Mouse (Mus musculus) bone marrow macrophage, adult 2 months (primary cell): ENCODE measurements at regions not wholly inside any gene's neighbourhood (a gene's known extent, or its start where the extent isn't known, plus 50 kb on each side); places are given as distances from the start of the nearest gene placed in this dataset.

ENCODE experiments used
- H3K27ac ChIP-seq: 2 replicates; pipeline ENCODE4 v1.5.1; 2012; ENCODE audit warnings: low read depth, low read length; ENCODE audit not compliant: insufficient read depth
- H3K4me1 ChIP-seq: 2 replicates; pipeline ENCODE4 v1.6.1; 2012; ENCODE audit warnings: low read length; ENCODE audit not compliant: control insufficient read depth, insufficient read depth
- H3K4me3 ChIP-seq: 2 replicates; pipeline ENCODE4 v1.5.1; 2012; ENCODE audit warnings: mild to moderate bottlenecking, low read length, moderate library complexity; ENCODE audit not compliant: insufficient read depth
- CTCF ChIP-seq: IDR thresholded peaks from 2 replicates; pipeline ENCODE4 v1.5.1; 2012; ENCODE audit warnings: low read depth, mild to moderate bottlenecking, low read length, moderate library complexity
- POLR2A ChIP-seq: IDR thresholded peaks from 2 replicates; pipeline ENCODE4 v1.6.1; 2012; ENCODE audit warnings: mild to moderate bottlenecking, low read depth, low read length, borderline replicate concordance

DNA sequence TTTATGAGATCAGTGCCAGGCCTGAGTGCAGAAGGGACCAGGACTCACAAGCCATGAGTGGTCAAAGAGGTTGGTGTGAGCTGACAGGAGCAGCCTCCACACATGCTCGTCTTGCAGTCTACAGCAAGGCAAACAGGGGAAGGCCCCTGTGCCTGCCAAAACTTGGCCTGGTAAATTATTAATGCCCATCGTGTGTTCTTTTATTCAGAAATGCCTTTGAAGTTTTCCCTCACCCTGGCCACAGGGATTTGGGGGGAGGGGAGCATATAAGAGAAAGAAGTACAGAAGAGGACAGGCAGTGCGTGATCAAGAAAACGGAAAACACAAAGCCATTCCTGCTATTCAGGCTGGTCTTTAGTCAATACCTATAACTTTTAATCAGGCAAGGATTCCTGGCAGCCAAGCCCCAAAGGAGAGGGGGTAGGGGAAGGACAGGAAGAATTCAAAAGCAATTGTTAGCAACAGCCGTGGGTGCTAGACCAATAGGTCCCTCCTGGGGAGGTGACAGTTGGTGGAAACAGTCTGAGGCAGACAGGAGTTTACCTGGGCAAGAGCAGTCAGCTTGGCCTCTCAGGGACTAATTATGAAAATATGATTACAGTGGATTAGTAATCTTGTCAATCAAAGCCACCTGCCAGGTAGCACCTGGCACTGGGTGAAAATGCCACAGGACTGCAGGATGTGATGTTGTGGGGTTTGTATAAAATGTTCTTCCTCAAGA is 357.4 kb upstream of the Rack1 start:
- H3K4me3 ChIP-seq, result no peak overlapping the region
- no peak overlapping the region for H3K27ac ChIP-seq
- TF ChIP-seq POLR2A, result no peak
- no peak for TF ChIP-seq CTCF
- H3K4me1 ChIP-seq, result no peaks in the 10 kb centered on the region

DNA sequence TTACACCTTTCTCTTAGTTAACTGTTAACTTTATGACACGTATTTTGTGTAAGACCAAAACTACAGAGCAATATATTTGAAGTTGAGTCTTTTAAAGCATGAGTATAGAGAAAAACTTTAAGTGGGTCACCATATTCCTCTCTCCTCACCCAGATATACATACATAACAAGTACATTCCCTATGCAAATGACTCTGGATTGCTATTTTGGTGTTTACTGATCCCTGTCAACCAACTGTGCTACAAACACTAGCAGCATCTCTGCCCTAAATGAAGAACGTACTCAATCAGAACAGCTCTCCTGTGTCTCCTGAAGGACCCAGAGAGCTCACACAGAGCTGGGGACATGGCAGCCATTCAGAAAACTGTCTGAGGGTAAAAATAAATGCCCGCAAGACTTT is 363.4 kb upstream of the Rack1 start:
- no peak overlapping the region for H3K27ac ChIP-seq
- no peak for TF ChIP-seq CTCF
- no peak for TF ChIP-seq POLR2A
- H3K4me3 ChIP-seq, result no peak overlapping the region
- no peaks in the 10 kb centered on the region for H3K4me1 ChIP-seq

DNA sequence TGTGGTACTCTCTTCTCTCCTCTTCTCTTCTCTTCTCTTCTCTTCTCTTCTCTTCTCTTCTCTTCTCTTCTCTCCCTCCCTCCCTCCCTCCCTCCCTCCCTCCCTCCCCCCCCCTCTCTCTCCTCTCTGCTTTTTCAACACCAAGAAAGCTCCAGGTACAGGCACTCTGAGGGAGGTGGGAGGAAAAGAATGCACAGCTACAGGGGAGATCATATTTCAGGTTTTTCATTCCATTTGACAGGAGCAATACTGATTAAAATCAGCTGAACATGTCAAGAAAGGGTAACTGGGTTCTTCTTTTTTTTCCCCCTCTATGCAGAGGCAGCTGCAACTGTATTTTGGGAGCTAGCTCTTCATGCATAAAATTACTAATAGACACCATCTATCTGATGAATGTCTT is 368.8 kb upstream of the Rack1 start:
- TF ChIP-seq POLR2A, result no peak
- no peak for TF ChIP-seq CTCF
- H3K27ac ChIP-seq, result no peak overlapping the region
- H3K4me3 ChIP-seq, result no peak overlapping the region
- no peaks in the 10 kb centered on the region for H3K4me1 ChIP-seq

DNA sequence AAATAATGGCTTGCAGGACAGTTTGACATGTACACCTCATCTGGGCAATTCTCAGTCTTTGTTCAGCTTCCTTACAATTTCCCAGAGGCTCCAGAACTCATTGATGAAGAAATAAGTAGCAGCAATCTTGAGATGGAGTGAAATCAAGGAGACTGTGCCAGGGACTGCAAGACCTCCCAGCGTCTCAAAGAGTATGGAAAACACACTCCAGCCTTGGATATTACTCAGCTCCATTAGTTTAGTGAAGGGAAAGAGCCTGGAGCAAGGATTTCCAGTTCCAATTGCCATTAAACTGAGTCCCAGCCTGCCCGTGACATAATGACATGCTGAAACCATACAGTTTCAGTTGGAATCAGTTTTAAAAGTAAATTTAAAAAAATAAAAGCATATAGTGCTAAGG is 372.7 kb upstream of the Rack1 start:
- H3K4me1 ChIP-seq, result no peaks in the 10 kb centered on the region
- TF ChIP-seq POLR2A (no peak), CTCF (no peak)

DNA sequence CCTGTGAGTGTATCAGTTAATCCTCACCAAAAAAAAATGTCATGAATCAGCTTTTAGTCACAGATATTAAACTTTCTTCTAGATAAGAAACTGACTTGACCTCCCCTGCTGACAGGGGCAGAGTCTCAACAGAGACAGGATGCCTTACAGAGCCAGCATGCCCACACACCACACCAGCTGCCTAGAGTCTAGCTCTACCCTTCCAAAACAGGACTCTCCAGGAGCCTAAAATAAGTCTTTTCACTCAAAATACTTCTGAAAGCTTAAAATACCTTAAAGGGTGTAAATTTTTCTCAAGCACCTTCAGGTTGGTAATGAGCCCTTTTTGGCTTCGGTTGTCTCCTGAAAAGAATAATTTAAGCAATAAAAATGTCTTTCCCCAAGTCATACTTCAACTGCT is 373.7 kb upstream of the Rack1 start:
- Histone ChIP-seq H3K27ac (no peak overlapping the region), H3K4me3 (no peak overlapping the region), H3K4me1 (no peaks in the 10 kb centered on the region)
- TF ChIP-seq CTCF (no peak), POLR2A (no peak)

More for the DNA sequence above, 372.7 kb upstream of the Rack1 start:
- no peak overlapping the region for H3K27ac ChIP-seq
- no peak overlapping the region for H3K4me3 ChIP-seq

DNA sequence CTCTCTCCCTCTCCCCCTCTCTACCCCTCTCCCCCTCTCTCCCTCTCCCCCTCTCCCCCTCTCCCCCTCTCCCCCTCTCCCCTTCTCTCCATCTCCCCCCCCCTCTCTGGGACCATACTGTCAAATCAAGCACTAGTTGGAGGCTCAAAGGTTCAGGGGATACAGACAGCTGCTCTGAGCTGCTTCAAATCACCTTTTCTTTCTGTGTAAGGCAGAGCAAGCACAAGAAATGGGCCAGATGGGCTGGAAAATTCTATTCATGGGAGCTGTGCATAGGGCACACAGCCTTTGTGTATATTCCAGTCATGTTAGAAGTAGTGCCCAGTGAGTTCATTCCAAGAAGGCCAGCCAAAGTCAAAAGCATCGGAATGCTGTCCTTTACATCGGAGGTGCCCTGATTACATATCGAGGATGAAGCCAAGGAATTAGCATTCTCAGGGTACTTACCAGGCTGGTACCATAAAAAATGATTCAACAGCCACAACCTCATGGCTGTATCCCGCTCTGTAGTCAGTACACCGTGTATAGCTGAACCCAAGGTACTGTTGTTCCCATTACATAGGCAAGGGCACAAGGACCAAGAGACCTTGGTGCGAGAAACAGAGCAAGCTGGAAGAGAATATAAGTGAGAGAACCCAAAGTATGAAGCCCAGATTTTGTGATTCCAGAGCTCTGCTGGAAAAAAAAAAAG is 381.9 kb upstream of the Rack1 start:
- no peaks in the 10 kb centered on the region for H3K4me1 ChIP-seq

GRCm38 (mm10) chr11:48417615-48418014 is 382.5 kb upstream of the Rack1 start:
- TF ChIP-seq CTCF (no peak), POLR2A (no peak)
- H3K4me1 ChIP-seq, result no peaks in the 10 kb centered on the region
- H3K4me3 ChIP-seq, result no peak overlapping the region
- no peak overlapping the region for H3K27ac ChIP-seq

More for the DNA sequence above, 381.9 kb upstream of the Rack1 start:
- Histone ChIP-seq H3K4me3 (no peak overlapping the region), H3K27ac (no peak overlapping the region)
- TF ChIP-seq CTCF (no peak), POLR2A (no peak)

DNA sequence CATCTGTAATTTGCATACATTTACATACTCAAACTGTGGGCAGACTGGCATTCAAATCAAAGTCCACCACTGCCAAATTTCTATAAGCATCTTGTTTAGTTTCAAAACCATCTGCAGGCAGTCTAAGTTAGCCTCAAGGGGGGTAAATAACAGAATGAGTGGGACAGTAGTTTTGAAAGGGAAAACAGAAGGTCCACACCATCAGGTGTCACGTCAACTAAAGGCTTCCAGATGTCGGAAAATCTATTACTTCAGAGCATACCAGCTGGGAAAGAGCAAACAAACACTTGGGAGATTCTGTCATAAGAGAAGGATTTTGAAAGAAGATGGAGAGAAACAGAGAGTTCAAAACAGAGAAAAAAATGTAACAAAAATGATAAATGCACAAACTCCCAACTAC is 402.1 kb upstream of the Rack1 start:
- H3K27ac ChIP-seq, result no peak overlapping the region
- no peaks in the 10 kb centered on the region for H3K4me1 ChIP-seq
- TF ChIP-seq CTCF, result no peak
- TF ChIP-seq POLR2A, result no peak
- no peak overlapping the region for H3K4me3 ChIP-seq

DNA sequence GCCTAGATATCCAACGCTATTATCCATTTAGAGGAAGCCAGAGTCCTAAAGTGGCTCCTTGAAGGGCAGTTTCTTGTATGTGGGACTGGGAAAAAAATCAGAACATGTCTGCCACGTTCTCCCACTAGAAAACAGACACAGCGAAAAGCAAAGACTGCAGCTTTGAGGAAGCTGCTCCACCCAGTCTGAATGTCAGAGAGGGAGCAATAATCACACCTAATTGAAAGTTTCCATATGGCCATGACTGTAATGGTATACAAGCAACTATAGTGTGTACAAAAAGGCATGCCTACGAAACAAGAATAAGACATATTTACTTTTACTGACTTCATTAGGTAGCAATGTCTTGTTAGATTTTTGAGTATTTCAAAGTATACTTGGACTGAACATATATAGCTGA is 392.7 kb upstream of the Sgcd start:
- TF ChIP-seq POLR2A (no peak), CTCF (no peak)
- Histone ChIP-seq H3K4me3 (no peak overlapping the region), H3K27ac (no peak overlapping the region), H3K4me1 (no peaks in the 10 kb centered on the region)

GRCm38 (mm10) chr11:48378044-48378443 is 389.3 kb upstream of the Sgcd start:
- Histone ChIP-seq H3K4me1 (no peaks in the 10 kb centered on the region), H3K27ac (no peak overlapping the region), H3K4me3 (no peak overlapping the region)
- TF ChIP-seq POLR2A (no peak), CTCF (no peak)

GRCm38 (mm10) chr11:48377269-48377668 is 388.5 kb upstream of the Sgcd start:
- Histone ChIP-seq H3K4me3 (no peak overlapping the region), H3K27ac (no peak overlapping the region), H3K4me1 (no peaks in the 10 kb centered on the region)
- TF ChIP-seq CTCF (no peak), POLR2A (no peak)
